In the genomic region with DNA sequence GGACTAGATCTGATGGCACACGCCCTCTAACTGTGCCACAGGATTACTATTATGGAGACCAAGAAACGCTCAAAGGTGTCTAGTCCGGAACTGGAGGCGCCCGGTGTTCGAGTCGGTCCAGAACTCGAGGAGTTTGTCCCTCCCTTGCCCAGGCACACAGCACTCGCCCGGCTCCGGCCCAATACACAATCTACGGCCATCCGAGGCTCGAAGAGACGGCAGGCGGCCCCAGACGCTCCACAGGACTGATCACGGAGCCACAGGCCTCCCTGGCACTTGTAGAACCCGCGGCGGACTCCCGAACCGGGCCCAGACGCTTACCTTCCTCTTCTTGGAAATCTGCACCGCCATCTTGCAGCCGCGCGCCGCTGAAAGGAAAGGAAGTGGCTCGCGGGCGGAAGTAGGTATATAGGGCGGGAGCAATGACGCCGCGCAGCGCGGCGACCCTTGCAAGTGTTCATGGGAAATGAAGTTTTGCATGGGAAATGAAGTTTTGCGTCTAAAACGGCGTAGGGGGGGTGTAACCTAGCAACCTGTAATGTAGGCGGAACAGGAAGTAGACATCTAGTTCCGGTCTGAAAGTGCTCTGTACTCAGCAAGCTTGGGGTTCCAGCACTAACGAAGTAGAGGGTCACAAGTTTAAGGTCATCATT, we compare ENCODE assay signal across 8 mouse cellular contexts. TPM values are rescaled to one million over a fixed set of nuclear protein-coding genes. Genes with fewer than 3 reads are reported as not detected.
DNase-seq lines count a peak whose midpoint lies in the region; ATAC-seq and TF ChIP-seq lines count a peak whose summit lies in the region.

TSS of gene Rps3 (minus strand) at position 468 of the 653 bp plus-strand sequence.

- WGBS in kidney, embryonic 14.5 days: under 1% methylated on average over 45 of the region's 45 CpGs
- under 1% methylated on average over 43 of the region's 45 CpGs for WGBS in limb, embryonic 15.5 days

- H3K4me1 ChIP-seq in bone marrow macrophage, adult 2 months (ENCODE audit: control insufficient read depth, insufficient read depth, low read length): peaks cover 37% of the 10 kb centered on the region
- peaks cover 14% of the 10 kb centered on the region for H3K4me1 ChIP-seq in embryonic fibroblast, embryonic 13.5 days (ENCODE audit: control insufficient read depth, insufficient read depth, low read length)
- peaks cover 27% of the 10 kb centered on the region for H3K4me1 ChIP-seq in kidney, embryonic 14.5 days (ENCODE audit: control insufficient read depth, insufficient read depth, low read length)
- peaks cover 35% of the 10 kb centered on the region for H3K4me1 ChIP-seq in limb, embryonic 15.5 days

- H3K4me3 ChIP-seq in bone marrow macrophage, adult 2 months (ENCODE audit: insufficient read depth, low read length): peak within 1 kb of the TSS; percentile 88
- peak within 1 kb of the TSS; percentile 100 for H3K4me3 ChIP-seq in embryonic fibroblast, embryonic 13.5 days (ENCODE audit: insufficient read depth, low read length)
- H3K4me3 ChIP-seq in kidney, embryonic 14.5 days (ENCODE audit: low read length): peak within 1 kb of the TSS; percentile 91
- peak within 1 kb of the TSS; percentile 78 for H3K4me3 ChIP-seq in limb, embryonic 15.5 days

- peak within 1 kb of the TSS; percentile 83 for H3K9ac ChIP-seq in kidney, embryonic 14.5 days (ENCODE audit: low read depth, low read length)
- H3K9ac ChIP-seq in limb, embryonic 15.5 days: peak within 1 kb of the TSS; percentile 78

- H3K4me2 ChIP-seq in kidney, embryonic 14.5 days (replicated peaks; ENCODE audit: low read depth, low read length): peak within 1 kb of the TSS; percentile 86
- peak within 1 kb of the TSS; percentile 69 for H3K4me2 ChIP-seq in limb, embryonic 15.5 days

- ATAC-seq in kidney, embryonic 14.5 days (ENCODE audit: low FRiP score, low TSS enrichment): peak; percentile 97
- peak; percentile 94 for ATAC-seq in limb, embryonic 15.5 days (ENCODE audit: insufficient number of reproducible peaks, low FRiP score, low TSS enrichment, low read depth)

- no peaks in the 10 kb centered on the region for H3K27me3 ChIP-seq in kidney, embryonic 14.5 days (ENCODE audit: control insufficient read depth, insufficient read depth, low read length)
- peaks cover 13% of the 10 kb centered on the region; the same call in 1 of the 2 replicates for H3K27me3 ChIP-seq in limb, embryonic 15.5 days

- H3K27ac ChIP-seq in bone marrow macrophage, adult 2 months (ENCODE audit: insufficient read depth, low read depth, low read length): peak within 1 kb of the TSS; percentile 75
- peak within 1 kb of the TSS; percentile 66 for H3K27ac ChIP-seq in embryonic fibroblast, embryonic 13.5 days (ENCODE audit: insufficient read depth, low read length)
- peak within 1 kb of the TSS; percentile 80 for H3K27ac ChIP-seq in kidney, embryonic 14.5 days (ENCODE audit: low read depth, low read length)
- H3K27ac ChIP-seq in limb, embryonic 15.5 days: peak within 1 kb of the TSS; percentile 86

- H3K36me3 ChIP-seq in kidney, embryonic 14.5 days (ENCODE audit: control insufficient read depth, insufficient read depth, low read length): peaks cover 42% of the 10 kb centered on the region
- peaks cover 40% of the 10 kb centered on the region for H3K36me3 ChIP-seq in limb, embryonic 15.5 days

- no peaks in the 10 kb centered on the region for H3K9me3 ChIP-seq in kidney, embryonic 14.5 days (ENCODE audit: control insufficient read depth, low read length)
- no peaks in the 10 kb centered on the region for H3K9me3 ChIP-seq in limb, embryonic 15.5 days

- no peak for TF ChIP-seq CTCF in bone marrow macrophage, adult 2 months (IDR thresholded peaks at IDR 0.05; ENCODE audit: low read depth, low read length)
- no peak for TF ChIP-seq CTCF in embryonic fibroblast, embryonic 13.5 days (IDR thresholded peaks at IDR 0.05; ENCODE audit: borderline replicate concordance, insufficient read depth, low read length)

- TF ChIP-seq POLR2A in bone marrow macrophage, adult 2 months (IDR thresholded peaks at IDR 0.05; ENCODE audit: borderline replicate concordance, low read depth, low read length): no peak; the same call in 1 of the 2 replicates
- TF ChIP-seq POLR2A in embryonic fibroblast, embryonic 13.5 days (IDR thresholded peaks at IDR 0.05; ENCODE audit: low read depth, low read length): peak; percentile 85

- DNase-seq in A20 (ENCODE audit: low read depth, low spot score): peak; percentile 97
- peak; percentile 95 to 96 for DNase-seq in heart, adult 9 months (ENCODE audit: low spot score in 2 of 2)
- DNase-seq in monocyte, adult 2 months (ENCODE audit: low read depth in 1 of 2, low spot score in 2 of 2): peak; percentile 86 to 90
- peak; percentile 95 to 97 for DNase-seq in spleen, postnatal 36 days (ENCODE audit: low spot score in 2 of 2)

RNA-seq across cellular contexts. Expression of gene Rps3, which starts in this region (rescaled TPM):
- 1,023 and 1,161 TPM in 2 replicates for polyA plus RNA-seq in bone marrow macrophage, adult 2 months (2012; ENCODE audit: insufficient read depth, insufficient read length, missing spikeins)
- 1,504 and 1,592 TPM in 2 replicates for polyA plus RNA-seq in embryonic fibroblast, embryonic 13.5 days (2011; ENCODE audit: insufficient read length, low read depth, missing spikeins)
- 870 and 995 TPM in 2 replicates for polyA plus RNA-seq in kidney, embryonic 14.5 days (2014; fragmentation: Nextera tagmentation; extraction: Ambion mirVana)
- 658 and 763 TPM in 2 replicates for polyA plus RNA-seq in limb, embryonic 15.5 days (2015; fragmentation: Nextera tagmentation; extraction: Ambion mirVana)

Comparison
In these comparisons a context has a peak if more than half of its experiments do, and no peak if none do; other contexts are left out.
1. Peak in every context shown above with its lines: DNase-seq, ATAC-seq, H3K4me3 ChIP-seq and H3K27ac ChIP-seq.